Mouse (Mus musculus): ENCODE measurements around the gene Scaper.
A peak's percentile ranks its signal among the peaks of the same experiment; 100 is the strongest.

The Scaper gene

DNA sequence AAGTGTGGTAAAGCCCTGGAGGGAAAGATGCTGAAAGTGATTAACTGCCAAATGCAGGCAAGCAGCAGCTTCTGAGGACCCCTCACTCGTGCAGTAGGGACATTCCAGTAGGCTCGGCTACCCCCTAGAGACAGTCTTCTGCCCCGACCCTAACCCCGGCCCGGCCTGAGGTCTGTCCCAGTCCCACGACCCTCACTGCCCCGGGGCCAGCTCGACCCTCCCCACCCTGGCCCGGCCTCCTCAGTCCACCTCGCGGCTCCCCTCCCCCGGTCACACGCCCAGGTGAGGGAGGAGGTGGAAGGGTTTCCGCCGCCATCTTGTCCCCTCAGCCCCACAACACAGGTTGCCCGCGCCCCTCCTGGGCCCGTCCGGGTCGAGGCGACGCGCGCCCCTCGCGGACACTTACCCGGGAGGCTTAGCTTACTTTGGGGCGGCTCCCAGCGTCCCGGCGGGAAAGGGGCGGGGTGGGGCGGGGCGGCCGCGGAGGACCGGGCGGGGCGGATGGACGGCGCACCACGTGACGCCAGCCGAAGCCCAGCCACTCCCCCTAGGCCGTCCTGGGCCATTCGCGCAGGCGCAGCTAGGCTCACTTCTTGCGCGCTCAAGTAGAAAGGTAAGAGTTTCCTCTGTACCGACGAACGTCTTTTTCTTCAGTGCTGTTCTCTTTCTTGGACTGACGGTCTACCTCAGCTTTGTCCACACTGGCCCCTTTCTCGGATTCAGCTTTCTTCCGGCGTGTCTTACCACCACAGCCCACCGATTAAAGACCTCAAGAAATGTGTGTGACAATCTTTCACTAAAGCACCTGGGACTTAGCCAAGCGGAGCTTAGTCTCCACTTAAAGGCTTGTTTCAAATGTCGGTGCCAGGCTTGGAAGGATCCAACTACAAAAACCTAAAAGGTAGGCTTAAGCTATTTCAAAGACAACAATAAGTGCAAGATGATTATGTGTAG is at the start of gene Scaper:
Gene Scaper, minus strand, starts transcription at position 456 of the 954 bp plus-strand sequence.
- DNase-seq (ENCODE audit: low read depth), result peak; percentile 86

DNA sequence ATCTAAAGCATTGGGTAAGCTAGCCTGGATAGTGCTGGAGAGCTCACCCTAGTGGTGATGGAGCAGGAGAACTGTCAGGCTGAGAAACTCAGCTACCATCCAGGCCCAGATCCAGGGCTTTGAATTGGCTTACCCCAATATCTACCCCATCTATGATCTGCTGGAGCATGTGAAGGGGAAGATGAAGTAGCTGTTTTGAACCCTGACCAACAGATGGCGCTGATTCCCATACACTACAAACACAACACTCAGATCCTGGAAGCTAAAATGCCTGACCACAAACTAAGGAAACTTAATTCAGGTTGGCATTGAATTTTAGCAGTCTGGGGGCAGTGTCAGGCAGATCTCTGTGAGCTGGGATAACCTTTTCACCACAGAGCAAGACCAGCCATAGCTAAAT is 8.9 kb upstream of the Scaper start:
- peak; percentile 64 for DNase-seq (ENCODE audit: low read depth)

DNA sequence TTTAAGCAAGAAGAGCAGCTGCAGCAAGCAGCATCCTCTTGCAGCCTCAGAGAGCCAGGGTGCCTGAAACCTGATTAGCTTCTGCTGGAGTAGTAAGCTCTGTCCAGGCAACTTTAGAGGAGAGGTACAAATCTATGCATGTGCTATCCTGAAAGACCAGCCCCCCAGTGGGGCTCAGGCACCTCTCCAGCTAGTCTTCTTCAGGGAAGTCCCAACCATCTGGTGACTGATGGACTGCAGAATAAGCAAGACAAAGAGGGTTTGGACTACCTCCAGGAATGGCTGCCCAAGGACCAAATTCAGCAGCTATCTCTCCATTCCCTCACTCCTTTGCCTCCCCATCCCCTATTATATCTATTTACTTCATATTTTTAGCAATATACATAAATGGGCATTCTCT is 3.4 kb upstream of the Scaper start:
- no peak for DNase-seq (ENCODE audit: low read depth)

DNA sequence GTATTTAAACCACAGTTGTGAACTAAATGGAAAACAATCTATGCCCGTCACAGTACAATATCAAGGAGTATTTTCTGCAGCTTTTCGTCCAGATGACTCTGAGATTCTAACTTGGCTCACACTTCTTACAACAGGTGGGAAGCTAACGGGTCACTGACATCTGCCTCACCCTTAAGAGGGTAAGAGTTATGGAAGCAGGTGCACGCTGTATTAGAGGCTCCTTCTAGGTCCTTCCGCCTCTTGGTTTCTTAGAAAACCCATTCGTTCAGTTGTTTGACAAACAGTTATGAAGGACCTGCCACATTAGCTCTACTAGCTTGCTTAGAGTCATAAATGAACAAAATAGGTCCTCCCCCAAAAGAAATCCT is 683 bp upstream of the Scaper start:
- no peak for DNase-seq (ENCODE audit: low read depth)

DNA sequence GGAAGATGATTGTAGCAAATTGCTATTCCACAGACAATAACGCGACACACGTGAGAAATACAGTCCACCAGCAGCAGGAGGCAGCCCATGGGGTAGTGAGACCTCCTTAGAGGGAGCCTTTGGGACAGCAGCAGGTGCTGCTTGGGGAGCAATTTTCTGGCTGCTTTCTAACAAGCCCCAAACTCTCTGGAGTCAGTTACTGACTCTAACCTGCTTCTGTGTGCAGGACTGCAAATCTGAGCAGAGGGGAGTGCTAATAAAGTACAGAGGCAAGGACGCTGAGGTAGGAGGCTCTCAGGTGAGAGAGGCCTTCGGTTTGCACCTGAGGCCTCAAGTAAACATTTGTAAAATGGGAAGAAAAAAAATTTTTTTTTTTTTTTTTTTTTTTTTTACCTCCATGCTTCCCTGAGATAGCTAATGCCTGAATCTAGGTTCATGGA is 675 bp downstream of the Scaper start:
- DNase-seq (ENCODE audit: low read depth), result no peak

DNA sequence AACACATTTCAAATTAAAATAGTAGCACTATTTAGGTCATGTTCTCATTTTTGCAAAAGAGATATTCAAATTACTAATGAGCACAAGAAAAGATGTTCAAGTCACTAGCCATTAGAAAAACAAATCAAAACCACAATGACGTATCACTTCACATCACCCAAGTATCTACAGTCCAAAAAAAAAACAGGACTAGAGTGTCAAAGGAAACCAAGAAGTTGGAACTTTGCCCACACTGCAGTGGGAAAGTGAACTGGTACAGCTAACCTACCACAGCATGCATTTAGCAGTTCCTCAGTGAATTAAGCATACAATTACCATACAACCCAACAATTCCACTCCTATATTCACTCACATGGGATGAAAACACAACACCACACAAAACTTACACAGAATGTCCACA is 5.4 kb downstream of the Scaper start:
- no peak for DNase-seq (ENCODE audit: low read depth)

DNA sequence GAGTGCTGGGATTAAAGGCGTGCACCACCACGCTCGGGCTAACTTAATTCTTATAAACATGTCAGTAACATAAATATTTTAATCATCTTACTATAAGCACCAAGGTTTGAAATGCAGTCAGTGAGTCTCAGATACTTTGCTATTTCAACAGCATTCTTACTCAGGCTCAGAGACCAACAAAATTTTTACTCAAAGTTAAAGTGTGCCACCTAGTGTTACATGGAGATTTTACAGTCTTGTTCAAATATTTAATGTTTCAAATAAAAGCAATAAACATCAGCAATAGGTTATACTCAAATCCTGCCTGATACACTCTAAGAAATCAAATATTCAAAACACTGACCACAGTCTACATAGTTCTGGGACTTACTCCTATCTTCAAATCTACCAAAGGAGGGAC is 19.3 kb downstream of the Scaper start:
- DNase-seq (ENCODE audit: low read depth), result peak; percentile 40

DNA sequence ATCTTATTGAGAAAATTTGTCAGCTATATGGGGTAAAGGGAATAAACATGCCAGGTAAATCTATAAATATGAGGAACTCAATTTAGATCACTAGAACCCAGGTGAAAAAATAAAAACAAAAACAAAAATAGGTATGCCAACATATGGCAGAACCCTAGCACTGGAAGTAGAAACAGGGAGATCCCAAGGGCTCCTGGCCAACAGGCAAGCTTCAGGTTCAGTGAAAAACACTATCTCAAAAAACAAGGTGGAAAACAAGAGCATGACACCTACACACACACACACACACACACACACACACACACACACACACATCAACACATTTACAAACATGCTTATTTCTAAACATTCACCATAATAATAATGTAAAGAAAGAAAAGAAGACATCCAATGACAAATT is 21.2 kb downstream of the Scaper start:
- no peak for DNase-seq (ENCODE audit: low read depth)

DNA sequence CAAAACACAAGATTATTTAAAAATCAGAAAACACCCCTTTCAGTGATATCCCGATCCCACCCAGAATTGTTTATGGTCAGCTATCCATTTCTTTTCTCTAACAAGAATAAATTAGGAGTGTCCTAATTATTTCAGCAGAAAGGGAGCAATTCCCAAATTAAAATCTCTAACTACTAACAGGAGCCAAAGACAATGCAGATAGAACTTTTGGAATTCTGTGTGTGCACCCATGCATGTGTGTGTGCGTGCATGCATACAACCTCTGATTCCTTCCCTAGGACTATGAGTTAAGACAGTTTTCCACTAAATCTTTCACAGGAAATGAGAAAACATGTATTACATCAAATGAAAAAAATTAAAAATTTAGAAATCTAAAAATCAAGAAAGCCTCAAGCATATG is 26.4 kb downstream of the Scaper start:
- DNase-seq (ENCODE audit: low read depth), result no peak

DNA sequence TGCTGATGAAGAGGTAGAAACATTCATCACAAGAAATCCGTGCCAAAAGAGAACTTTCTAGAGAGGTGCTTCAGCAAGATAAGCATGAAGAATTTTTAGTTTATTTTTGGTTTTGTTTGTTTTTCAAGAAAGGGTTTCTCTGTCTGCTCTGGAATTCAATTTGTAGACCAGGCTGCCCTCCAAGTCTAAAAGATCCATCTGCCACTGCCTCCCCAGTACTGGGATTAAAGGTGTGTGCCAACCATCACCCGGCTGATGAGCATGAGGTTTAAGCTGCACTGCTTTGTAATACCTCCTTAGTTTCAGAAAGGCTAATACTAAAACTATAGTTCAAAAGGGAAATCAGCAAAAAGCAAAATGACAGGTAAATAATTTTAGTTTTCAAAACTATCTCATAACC is 35.0 kb downstream of the Scaper start:
- no peak for DNase-seq (ENCODE audit: low read depth)

DNA sequence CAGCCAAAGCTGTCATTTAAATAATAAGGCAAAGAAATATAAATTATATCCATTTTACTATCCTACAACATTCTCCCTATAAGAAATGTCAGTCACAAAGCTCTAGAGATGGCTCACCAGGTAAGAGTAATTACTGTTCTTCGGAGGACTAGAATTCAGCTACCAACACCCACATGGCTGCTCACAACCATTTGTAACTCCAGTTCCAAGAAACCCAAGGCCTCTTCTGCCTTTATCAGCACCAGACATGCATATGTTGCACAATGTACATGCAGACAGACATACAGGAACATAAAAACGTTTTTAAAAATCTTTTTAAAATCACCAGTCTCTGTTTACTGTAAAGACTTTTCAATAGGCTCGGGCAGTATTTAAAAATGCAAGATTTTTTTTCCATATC is 36.3 kb downstream of the Scaper start:
- no peak for DNase-seq (ENCODE audit: low read depth)

DNA sequence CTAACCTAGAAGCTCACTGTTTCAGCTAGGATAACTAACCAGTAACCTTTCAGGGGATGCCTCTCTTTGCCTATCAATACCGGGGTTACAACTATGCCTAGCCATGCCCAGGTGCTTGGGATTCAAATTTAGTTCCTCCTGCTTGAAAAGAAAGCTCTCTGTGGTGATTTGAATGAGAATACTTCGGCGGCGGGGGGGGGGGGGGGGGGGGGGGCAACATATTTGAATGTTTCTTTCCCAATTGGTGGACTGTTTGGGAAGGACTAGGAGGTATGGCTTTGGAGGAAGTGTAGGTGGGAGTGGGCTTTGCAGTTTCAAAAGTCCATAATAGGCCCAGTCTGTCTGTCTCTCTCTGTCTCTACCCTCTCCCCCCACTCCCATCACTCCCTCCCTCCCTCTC is 37.4 kb downstream of the Scaper start:
- DNase-seq (ENCODE audit: low read depth), result no peak

DNA sequence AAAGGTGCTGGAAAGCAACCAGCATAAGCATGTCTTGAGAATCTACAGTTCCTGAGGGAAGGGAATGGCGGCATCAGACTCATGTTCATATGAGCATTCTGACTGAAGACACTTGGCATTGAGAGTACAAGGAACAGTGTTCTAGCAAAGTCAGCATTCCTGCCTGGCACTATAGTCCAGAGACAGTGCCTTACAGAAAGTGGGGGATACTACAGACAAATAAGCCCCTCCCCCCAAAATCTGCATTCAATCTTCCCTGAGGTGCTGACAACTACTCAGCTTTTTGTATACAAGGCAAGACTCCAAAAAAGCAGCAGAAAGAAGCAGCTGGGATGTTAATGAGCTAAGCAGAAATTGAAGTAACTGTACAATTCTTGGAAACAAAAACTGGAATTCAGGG is 59.9 kb downstream of the Scaper start:
- DNase-seq (ENCODE audit: low read depth), result no peak

DNA sequence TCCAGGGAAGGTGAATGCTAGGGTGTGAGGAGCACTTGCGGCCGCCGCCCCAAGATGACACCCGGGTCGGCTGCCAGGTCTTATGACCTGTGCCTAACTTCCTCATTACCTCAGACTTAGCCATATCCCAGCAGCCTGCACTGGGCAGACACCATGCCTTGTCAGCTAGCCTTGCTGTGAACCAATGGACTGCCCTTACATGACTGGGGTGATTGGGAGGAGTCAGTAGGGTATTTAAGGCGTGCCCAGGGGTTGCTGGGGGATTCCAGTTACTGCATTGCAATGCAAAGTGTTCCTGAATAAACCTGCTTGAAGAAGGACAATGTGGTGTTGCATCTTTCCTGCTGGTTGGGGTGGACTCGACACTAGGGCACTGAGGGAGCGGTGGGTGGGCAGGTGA is 148.5 kb downstream of the Scaper start:
- no peak for DNase-seq (ENCODE audit: low read depth)

DNA sequence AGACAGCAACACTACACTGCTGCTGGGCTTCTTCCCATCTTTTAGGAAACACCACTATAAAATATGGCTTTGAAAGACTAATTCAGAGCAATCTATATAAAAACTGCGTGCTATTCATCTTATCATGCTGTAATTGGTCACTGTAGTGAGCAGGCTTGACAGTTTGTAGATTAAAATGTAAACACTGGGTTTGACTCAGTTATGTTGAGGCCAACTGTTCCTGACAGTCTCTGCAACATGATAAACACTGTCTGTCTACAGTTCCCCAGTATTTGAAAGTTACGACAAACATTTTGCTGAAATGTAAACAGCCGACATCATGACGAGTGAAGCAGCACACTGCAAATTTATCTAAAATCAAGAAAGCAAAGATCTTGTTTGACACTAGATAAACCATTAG is 225.9 kb downstream of the Scaper start:
- DNase-seq (ENCODE audit: low read depth), result no peak

DNA sequence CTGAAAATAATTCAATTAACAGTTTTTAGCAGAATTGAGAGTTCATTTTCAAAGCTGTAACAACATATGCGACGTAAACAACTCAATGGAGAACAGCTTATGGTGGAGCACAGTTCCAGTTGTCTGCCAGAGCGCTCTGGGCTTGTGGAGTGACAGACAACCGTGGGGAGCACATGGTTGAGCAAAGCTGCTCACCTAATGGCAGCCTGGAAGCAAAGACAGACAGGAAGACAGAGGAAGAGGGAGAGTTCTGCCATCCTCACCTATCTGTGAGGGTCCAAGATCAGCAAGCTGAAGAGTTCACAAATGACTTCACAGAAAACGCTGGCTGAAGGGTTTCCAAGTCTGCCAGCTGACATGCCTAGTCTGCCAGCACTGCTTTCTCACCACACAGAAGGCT is 227.4 kb downstream of the Scaper start:
- DNase-seq (ENCODE audit: low read depth), result no peak

DNA sequence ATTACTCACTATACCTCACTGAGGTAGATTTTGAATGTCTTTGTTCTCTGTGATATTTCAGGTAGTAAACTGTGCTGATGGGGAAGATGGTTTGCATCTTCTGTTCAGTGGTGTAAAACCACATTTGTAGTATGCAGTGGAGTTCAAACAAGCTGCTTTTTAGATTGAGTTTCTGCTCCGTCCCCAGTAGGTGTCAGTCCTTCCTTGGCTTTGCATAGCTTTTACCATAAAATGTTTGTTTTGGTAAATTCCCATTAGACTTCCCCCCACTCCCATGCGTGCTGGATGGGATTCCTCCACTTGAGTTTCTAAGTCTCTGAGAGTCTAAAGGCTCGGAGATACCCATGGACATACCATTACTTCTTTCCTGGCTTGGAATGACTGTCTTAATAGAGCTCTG is 231.3 kb downstream of the Scaper start:
- no peak for DNase-seq (ENCODE audit: low read depth)

DNA sequence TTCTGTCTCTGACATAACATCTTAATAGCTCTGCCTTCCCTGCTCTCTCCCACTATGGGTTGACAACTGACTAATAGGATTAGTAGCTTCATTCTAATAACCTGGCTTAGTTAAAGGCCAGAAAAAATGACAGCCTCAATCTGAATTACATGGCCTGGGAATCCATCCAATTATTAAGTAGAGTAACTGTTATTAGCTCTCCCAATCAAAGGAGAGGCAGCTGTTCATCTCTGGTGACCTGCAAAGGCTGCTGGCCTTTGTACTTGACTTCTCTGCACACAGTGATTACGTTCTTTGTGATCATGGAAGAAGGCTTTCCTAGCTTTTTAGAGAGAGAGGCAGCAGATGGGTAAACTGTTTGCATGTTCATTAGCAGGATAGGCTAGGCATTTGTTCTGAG is 242.6 kb downstream of the Scaper start:
- DNase-seq (ENCODE audit: low read depth), result no peak

DNA sequence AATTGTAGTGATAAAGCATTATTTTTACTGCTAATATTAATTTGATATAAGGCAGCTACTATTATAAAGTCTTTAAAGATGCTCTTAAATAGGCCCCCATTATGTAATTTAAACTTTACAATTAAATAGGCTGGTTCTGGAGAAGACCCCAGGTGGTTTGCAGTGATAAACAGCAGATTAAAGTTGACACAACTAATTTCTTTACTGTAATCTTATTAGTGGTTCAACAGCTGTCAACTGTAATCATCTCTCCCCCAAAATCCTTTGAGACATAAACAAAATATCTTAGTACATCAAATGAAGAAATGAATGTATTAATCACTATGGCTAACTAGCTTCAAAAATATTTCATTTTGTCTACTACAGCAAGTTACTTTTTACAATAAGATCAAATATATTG is 260.8 kb downstream of the Scaper start:
- DNase-seq (ENCODE audit: low read depth), result no peak

DNA sequence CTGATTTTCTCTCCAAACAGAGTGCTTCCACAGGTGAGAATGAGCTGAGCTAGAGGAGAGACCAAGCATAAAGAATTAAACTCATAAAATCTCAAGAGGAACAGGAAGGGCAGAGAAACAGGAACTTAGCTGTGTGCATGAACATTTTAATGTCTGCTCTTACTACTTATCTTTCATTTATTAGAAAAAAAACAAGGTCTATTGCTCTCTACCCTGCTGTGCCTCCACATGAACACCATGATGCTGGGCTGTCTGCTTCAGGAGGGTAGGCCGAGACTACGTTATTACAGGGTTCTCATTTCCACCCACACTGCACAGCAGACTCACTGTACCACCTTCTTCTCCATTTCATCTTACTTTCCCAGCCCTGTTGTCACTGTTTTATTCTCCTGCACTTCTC is 291.5 kb downstream of the Scaper start:
- DNase-seq (ENCODE audit: low read depth), result no peak

DNA sequence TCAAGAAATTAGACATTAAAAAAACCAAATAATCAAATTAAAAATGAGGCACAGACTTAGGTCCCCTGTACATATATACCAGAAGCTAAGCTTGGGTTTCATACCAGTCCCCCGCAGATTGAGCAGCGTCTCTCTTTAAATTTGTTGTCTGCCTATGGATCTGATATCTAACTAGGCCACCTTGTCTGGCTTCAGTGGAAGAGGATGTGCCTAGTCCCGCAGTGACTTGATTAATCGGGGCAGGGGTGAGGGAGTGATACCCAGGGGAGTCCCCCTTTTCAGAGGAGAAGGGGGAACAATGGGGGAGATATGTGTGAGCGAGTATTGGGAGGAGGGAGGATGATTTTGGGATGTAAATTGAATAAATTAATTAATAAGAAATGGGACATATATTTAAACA is 310.9 kb downstream of the Scaper start:
- DNase-seq (ENCODE audit: low read depth), result no peak

DNA sequence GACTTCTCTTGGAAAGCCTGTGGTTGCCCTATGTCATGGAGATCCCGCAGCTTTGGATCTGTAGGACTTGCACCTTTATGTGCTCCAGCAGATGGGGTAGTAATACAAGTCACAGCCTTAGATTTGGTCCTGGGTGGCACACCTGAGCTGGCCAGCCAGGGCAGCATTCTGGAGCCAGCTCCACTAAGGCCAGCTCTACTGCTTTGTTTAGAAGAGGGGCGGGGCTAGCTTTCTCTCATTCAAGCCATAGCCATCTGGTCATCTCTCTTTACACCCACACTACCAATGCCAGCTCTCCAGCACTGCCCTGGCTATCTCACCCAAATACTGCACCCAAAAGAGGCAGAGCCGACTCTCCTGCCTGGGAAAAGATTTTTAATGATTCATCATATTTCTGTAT is 323.2 kb downstream of the Scaper start:
- DNase-seq (ENCODE audit: low read depth), result no peak

DNA sequence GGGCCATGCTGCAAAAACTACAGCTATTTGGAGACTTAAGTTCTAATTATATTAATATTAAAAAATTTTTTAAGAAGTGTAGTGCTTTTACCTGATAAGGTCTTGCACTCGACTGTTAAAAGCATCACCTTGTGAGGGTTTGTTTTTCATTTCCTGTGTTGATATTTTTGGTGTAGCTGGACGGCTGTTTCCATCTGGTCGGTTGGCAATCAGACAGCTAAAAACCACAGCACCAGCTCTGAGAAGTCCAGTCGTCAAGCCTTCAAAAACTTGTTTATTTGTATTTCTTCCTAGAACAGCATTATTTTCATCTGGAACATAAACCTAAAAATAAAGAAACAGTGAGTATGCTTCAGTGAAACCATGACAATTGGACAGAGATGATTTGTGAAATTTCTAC is 328.2 kb downstream of the Scaper start:
- no peak for DNase-seq (ENCODE audit: low read depth)

All from c-Kit-positive CD71-negative TER-119-negative erythroid progenitor cells, embryonic 14.5 days (primary cell).